Mouse (Mus musculus) CH12.LX (cell line): ENCODE results near the gene Prune2.

Source experiments
- BHLHE40 ChIP-seq: IDR thresholded peaks from 2 replicates; pipeline ENCODE4 v1.6.1; 2011; ENCODE audit warnings: mild to moderate bottlenecking, low read depth, low read length, improper control_type of control experiment
- CHD1 ChIP-seq: IDR thresholded peaks from 2 replicates; pipeline ENCODE4 v1.6.1; 2012; ENCODE audit warnings: low read depth, low read length, improper control_type of control experiment, inconsistent platforms
- CTCF ChIP-seq, 2 experiments: IDR thresholded peaks in 1 of 2; conservative IDR thresholded peaks in 1 of 2; 2 replicates each; pipeline ENCODE4 v1.5.1; 2011 to 2012; ENCODE audit warnings: low read depth in 2 of 2, low read length in 2 of 2, improper control_type of control experiment in 1 of 2, inconsistent platforms in 1 of 2, mild to moderate bottlenecking in 1 of 2, moderate library complexity in 1 of 2
- E2F4 ChIP-seq: IDR thresholded peaks from 2 replicates; pipeline ENCODE4 v1.6.1; 2011; ENCODE audit warnings: low read depth, low read length, improper control_type of control experiment; ENCODE audit not compliant: insufficient replicate concordance
- EP300 ChIP-seq: IDR thresholded peaks from 2 replicates; pipeline ENCODE4 v1.6.1; 2011; ENCODE audit warnings: low read length, improper control_type of control experiment
- POLR2A ChIP-seq: IDR thresholded peaks from 2 replicates; pipeline ENCODE4 v1.6.1; 2011; ENCODE audit warnings: low read depth, mild to moderate bottlenecking, improper control_type of control experiment, low read length
- SMC3 ChIP-seq: IDR thresholded peaks from 2 replicates; pipeline ENCODE4 v1.6.1; 2011; ENCODE audit warnings: low read depth, low read length, improper control_type of control experiment
- UBTF ChIP-seq: IDR thresholded peaks from 2 replicates; pipeline ENCODE4 v1.6.1; 2012; ENCODE audit warnings: low read depth, mild to moderate bottlenecking, inconsistent platforms, low read length, improper control_type of control experiment, moderate library complexity

- TF ChIP-seq CTCF (conservative IDR thresholded peaks at IDR 0.05 in 1 of 2, IDR thresholded peaks at IDR 0.05 in 1 of 2; ENCODE audit: low read depth in 2 of 2, low read length in 2 of 2) (no peak), EP300 (no peak), E2F4 (no peak), POLR2A (no peak), SMC3 (no peak), BHLHE40 (no peak), UBTF (no peak), CHD1 (no peak)
Measured at GRCm38 (mm10) chr19:16934664-16935063, 21.3 kb upstream of the Prune2 start.
